Mouse (Mus musculus): ENCODE results near the gene Klhdc7a.
"Not testable (repeated sequence)": the region's sequence is repeated elsewhere in the genome, so short reads cannot be mapped to it uniquely, and the experiment has no call there.

The Klhdc7a gene

DNA sequence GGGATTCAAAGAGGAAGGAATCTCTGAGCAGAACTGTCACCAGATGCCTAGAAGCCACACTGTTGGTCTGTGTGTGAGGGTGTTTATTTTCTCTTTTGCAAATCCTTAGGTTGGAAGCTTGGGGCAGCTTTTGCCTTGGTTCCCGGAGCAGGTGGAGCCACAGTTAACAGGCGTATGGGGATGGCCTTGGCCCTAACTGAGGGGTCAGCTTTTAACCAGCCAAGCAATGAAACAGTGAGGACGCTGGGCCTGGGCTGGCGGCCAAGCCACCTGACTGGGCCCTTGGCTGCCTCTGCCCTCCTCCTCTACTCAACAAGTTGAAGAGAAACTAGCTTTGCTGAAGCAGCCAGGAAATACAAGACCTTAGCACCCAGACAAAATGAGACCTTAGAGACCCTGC is at the start of gene Klhdc7a:
Gene Klhdc7a, minus strand, starts transcription at position 105 of the 400 bp plus-strand sequence.
- DNase-seq (ENCODE audit: low spot score) = peak; percentile 53

DNA sequence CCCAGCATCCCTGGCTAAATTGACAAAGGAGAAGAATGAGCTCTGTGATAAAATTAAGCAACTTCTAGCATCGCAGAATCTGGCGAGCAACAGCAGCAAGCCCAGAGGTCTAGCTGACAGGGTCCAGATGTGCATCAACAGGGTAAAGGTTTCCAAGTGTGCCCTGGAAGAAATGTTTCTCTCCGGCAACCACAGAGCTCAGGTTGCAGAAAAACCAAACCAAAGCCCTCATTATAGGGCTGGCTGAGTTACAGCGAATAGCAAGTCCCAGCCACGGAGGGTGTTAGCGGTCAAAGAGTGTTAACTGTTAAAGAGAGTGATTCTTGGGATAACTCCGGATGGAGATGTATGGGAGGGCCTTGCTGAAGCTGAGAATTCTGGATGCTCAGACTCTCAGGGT is 48.1 kb upstream of the Klhdc7a start:
- DNase-seq (ENCODE audit: low spot score) = no peak

DNA sequence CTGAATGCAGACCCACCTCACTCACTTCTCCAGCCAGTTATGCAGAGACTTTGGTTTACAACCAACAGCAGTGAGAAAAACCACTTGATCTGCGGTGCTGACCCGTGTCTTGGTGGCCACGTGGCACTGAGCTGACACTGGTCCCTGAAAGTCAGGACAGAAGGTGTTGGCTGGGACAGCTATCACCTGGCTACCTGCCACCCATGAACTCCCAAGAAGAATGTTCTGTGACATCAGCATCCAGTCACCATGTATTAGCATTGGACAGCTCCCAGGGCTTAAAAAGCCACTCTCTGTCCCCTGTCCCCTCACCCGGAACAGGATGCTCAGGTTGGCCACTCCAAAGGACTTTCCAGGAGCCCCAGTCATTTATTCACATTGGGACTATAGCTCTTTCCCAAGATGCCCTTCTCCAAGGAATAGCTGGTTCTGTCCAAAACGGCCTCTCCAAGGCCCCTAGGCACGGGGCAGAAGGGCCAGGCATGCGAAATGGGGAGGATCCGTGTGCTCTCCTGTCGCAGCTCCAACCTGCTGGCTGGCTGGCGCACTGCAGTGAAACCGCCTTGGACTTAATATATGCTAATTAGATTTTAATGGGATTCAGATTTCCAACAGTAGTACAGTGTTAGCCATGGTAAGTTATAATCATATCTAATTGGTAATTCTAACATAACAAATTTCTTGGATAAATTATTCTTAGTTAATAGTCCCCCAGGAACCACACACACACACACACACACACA is 43.1 kb upstream of the Klhdc7a start:
- DNase-seq (ENCODE audit: low spot score) = no peak

DNA sequence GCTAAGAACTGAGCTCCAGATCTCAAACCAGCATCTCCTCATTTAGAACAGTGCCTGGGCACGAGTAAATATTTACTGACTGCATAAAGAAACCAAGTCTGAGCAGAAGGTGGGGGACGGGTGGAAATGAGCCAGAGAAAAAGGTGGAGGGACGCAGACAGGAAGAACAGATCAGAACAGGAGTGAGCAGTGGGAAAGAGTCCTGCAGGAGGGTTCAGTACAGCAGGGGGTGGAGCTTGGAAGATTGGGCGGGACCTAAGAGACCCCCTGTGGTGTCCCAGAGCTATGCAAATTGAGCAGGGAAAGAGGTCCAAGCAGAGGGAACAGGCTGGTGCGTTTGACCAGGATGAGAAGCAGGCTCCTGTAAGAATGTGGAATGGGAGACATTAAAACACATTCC is 37.1 kb upstream of the Klhdc7a start:
- no peak for DNase-seq (ENCODE audit: low spot score)

DNA sequence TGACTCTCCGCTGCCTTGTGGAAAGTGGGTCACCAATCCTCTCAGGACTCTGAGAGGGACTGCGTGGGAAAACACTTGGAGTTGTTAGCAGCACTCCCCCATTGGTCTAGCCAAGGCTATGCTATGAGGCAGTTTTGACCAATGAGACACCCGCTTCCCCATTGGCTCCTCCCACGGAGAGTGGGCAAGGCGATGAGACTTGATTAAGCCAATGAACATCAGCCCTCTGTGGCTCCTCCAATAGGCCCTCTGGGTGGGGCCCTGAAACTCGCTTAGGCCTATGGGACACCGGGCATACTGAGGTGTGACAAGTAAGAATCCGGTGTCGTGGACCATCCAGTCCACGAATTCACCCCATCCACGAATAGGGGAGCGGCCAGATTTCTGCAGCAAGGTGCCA is 36.3 kb upstream of the Klhdc7a start:
- DNase-seq (ENCODE audit: low spot score) = no peak

DNA sequence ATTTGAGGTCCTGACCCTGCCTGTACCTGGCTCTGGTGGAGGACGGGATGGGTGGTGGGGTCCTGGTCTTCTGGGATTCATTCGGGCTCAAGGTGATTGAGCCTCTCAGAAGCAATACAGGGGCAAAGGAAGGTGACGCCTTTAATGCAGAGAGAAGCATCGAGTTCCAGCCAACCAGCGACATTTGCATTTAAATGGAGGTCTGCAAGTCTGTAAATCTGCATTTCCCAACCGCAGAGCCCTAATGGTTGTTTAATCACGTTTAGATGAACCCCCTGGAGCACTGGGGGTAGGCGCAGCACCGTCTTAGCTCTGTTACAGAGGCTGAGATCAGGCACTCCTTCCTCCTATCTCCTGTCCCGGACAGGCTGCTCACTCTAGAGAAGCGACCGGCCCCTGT is 34.2 kb upstream of the Klhdc7a start:
- no peak for DNase-seq (ENCODE audit: low spot score)

DNA sequence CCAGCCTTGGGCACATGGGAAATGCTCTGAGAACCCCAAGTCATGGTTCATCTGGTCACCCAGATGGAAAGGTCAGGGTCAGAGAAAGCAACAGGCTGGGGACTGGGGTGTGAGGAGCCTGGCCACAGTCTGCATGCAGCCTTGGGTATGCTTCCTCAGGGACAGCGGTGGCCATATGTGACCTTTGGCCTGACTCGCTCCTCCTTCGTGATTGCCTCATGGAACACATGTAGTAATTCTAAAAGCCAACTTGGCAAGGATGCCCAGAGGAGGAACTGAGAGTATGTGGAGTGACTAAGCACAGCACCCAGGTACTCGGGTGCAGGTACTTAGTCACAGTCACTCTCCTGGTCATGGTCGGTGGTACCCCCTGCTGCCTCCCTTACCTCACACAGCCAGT is 33.1 kb upstream of the Klhdc7a start:
- no peak for DNase-seq (ENCODE audit: low spot score)

DNA sequence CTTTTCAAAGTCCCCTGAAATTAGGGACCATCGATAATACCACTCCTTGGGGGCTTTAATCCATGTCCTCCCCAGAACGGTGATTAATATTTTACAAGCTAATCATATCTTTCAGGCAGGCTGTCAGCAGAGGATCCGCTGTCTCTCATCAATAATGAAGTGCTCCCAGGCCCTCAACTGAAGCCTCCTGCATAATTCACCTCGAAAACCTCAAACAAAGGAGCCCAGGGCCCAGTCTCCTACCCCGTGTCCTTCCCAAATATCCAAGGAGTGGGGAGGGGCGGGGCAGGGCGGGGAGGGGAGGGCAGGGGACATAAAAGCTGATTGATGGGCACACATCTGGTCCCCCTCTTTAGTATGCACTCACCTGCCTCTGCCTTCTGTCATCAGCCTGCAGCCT is 31.2 kb upstream of the Klhdc7a start:
- DNase-seq (ENCODE audit: low spot score) = no peak

DNA sequence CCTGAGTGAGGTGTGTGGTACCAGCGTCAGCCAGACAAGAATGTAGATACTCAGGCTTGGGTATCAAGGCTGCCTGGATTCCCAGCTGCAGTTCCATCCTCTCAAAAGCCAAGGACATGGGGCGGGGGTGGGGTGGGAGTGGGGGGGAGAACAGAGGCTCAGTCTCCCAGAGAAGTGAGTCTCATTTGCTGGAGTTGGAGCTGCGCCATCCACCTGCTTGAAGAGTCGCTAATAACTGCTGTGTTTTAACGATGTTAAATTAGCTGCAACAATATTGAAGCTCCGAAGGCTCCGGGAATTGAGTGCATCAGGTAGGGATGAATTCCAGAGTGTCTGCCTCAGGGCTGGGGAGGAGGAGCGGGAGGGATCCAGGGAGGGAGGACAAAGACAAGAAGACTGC is 27.8 kb upstream of the Klhdc7a start:
- DNase-seq (ENCODE audit: low spot score) = no peak

DNA sequence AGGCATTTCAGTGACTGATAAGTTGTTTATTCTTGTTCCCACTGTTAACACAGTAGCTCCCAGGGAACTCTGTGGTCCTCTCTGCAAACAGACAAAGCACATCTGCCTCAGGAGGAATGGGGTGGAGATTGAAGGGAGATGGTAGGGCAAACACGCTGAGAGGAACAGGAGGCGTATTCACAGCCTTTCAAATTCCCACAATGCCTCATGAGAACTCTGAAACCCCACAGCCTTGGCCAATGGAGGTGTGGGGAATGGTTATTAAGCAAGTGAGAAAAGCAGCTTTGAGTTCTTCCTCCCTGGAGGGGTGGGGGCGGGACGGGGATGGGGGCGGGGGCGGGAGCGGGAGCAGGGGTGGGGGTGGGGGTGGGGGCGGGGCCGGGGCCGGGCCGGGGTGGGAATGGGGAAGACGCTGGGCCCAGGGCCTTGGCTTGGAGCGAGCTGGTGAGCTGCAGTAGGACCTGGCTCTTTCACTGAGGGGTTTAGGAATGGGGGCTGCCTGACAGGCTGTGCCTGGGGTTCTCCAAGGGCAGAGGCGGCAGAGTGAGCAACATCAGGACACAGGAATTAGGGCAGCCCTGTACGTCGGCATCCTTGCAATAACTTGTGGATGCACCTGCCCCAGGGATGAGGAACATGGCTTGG is 25.4 kb upstream of the Klhdc7a start:
- DNase-seq (ENCODE audit: low spot score) = no peak

DNA sequence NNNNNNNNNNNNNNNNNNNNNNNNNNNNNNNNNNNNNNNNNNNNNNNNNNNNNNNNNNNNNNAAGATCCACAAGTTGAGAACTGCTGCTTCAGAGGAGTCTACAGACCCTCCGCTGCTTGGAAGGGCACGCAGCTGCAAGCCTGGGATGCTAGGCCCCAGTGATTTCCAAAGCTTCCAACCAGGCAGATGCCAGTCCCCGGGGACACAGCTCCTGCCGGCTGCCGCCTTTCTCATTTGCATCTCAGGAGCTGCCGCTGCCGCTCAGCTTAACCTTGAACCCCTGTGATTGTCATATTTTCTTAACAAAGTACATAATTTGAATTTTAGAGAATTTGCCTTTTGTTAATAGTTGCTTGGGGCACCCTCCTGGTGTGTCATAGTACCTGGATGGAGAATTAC is 19.1 kb upstream of the Klhdc7a start:
- DNase-seq (ENCODE audit: low spot score) = no peak

DNA sequence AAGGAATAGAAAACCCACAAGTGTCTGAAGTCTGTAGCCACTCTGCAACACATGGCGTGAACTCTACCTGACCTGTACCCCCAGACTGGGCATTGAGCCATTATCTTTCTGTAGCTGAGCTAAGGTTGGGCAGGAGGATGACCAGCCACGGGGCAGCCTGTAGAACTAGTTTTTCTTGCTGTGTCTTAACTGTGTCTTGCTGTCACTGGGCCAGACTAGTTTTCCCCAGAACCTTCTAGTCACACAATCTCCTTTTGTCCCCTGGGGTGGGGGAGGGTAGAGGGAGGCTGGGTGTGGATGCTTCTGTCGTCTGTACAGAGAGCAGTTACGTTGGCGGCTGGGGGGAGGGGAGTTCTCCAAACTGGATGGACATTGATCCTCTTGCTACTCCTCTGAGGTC is 10.9 kb upstream of the Klhdc7a start:
- no peak for DNase-seq (ENCODE audit: low spot score)

DNA sequence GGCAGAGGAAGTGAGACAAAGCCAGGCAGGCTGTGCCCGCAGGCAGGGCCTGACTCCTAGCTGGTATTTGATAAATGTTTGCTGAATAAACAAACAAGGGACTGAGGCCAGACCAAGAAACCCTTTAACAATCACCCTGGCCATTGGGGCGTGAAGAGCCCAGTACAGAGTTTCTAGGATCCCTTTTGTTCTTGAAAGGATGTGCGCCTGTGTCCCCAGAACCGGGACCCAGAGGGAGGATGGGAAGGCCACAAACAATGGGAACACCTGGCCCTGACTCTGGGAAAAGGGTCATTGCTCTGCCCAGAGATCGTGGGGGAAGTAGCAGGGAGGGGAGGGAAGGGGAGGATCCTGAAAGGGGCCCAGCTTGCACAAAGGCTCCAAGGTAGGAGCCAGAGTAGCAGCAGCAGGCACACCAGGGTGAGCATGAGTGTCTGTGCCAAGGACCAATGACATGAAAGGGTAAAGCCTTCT is 9.5 kb upstream of the Klhdc7a start:
- DNase-seq (ENCODE audit: low spot score) = no peak

DNA sequence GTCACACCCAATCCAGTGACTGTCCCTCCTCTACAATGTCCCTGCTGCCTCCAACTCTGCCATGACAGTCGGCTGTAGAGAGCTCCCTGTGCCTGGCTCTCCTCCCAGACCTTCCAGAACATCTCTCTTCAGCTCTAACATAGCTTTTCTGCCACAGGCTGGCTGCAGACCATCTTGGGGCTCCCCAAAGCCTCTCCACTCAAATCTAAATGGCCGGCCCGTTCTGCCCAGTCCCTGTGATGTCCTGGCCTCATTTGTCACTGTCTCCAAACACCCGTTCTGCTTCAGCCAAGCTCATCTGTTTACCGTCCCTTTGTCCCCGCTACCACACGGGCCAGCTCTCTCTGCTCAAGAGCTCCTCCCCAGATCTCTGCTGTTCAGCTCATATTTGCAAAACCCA is 6.7 kb upstream of the Klhdc7a start:
- no peak for DNase-seq (ENCODE audit: low spot score)

DNA sequence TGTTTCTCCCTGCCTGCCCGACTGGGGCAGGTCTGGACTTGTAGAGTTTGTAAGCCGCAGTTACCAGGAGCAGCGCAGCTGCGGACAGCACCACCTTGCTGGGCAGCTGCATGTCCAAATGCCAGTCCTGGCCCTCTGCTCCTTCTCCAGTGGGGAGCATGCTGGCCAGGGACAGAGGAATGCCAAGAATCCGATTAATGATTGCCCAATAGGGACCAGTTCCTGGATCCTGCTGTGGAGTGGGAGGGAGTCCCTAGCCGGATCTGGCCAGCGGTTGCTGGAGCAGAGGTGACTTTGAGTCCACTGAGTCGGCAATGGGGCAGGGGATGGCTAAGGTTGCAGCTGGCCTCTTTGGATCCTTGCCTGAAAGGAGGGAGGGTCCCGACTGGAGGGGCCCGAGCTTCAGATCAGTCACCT is 343 bp downstream of the Klhdc7a start:
- no peak for DNase-seq (ENCODE audit: low spot score)

DNA sequence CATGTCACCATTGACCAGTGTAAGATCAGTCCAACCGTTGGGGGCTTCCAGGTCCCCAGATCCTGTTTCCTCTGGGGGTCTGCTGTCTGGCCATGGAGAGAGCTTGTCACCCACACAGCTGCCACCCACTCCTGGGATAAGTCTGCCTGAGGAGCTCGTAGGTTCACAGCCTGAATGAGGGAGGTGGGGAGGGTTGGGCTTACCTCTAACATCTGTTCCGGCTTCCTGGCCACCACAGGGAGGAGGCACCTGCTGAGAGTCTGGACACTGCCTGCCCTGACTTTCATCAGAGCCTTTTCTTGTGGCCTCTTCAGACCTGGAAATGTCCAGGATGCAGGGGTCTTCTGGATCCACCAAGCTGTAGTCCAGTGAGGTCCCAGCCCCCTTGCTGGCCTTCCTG is 845 bp downstream of the Klhdc7a start:
- no peak for DNase-seq (ENCODE audit: low spot score)

DNA sequence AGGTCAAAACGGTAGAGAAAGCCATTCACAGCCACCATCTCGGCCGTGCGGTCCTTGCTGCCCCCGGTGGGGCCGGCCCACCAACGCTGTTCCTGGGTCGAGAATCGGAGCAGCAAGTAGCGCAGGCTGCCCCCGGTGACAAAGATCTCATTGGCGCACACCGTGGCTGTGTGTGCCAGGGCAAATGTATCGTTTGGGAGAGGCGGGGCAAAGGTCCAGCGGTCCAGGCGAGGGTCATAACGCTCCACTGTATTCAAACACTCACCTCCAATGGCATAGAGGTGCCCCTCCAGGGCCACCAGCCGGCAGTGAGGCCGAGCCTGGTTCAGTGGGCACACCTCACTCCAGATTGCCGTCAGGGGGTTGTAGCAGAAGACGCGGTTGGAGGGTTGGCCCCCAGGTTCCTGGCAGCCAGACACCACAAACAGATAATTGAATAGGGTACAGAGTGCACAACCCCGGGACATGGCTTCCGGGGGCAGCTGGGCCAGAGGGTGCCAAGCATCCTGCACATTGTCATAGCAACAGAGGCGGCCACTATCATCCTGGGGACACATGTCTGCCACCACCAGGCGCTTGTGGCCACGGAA is 2.1 kb downstream of the Klhdc7a start:
- DNase-seq (ENCODE audit: low spot score) = no peak

DNA sequence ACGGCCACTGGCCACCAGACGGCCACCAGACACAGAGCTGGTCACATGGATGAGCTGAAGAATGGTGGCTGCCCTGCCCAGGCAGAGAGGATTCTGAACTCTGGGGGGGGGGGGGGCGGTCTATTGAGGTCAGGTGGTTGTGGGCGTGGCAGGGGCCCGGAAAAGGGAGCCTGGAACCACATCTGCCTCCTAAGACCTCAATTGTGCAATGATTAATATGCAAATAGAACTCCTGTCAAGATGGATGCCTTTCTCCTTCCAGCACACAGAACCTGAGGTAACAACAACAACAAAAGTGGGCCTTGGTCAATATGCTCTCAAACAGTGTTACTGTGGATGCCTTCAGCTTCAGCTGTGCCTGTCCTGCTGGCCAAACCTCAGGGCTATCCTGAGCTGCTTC is 3.4 kb downstream of the Klhdc7a start:
- no peak for DNase-seq (ENCODE audit: low spot score)

DNA sequence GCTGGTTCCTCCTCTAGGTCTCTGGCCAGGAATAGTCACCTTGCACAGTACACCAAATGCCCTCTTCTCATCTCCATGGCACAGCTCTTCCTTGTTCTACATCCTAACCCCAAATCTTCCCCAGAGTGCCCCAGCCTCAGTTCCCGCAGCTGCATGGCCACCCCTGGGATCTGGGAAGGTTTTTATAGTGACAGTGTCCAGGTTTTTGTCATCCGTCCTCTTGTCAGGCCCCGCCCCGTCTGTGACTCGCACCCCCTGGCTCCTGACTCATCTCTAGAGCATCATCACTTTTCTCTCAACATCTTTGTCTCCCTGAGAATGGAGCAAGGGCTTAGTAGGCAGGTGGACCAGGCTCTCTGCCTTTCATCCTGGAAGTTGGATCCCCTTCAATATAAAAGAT is 3.9 kb downstream of the Klhdc7a start:
- no peak for DNase-seq (ENCODE audit: low spot score)

DNA sequence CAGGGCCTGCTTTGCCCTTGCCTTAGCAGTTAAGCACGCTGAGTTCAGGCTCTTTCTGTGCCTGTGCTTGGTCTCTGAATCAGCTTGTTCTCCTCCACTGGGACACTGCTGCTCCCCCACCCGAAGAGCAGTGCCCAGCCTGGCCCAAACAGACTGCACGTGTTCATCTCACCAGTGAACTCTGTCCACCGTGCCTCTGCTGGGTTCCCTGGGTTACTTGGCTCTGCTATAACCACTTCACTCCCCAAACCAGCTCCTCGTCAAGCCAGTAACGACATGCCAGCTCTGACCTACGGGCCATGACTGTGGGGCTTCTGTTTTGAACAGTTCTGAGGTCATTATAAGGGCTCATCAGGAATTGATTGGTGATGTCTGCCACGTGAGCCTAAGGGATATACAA is 4.8 kb downstream of the Klhdc7a start:
- no peak for DNase-seq (ENCODE audit: low spot score)

DNA sequence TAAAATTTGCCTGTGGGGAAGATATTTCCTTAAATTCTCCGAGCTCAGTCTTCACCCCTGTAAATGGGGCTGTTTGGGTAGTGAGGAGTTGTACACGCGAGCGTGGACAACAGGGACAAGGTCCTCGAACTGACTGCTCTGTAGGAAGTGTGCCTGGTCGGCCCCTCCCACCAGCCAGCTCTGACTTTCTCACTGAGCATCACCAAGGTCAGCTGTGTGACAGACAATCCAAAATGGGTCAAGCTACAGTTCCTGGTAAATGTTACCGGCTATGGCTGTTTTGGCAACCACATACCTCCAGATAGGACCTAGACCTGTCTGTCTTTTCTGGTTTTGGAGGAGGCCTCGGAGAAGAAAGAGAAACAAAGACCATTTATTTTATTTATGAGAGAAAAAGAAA is 6.0 kb downstream of the Klhdc7a start:
- no peak for DNase-seq (ENCODE audit: low spot score)

DNA sequence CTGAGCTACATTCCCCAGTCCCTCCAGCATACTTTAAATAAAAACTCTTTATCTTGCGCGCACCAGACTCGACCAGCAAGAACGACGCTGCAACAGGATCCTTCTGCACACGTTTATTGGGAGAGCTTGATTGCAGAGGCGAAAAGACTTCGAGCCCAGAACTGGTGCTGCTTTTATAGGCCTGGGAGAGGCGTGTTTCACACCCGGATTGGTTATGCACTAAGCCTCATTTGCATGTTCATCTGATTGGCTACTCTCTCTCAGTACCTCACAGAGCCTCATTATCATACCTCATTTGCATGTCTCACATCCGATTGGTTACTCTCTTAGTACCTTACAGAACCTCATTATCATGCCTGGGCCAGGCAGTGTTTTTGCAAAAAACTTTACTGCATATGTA is 6.5 kb downstream of the Klhdc7a start:
- DNase-seq (ENCODE audit: low spot score) = not testable (repeated sequence)

DNA sequence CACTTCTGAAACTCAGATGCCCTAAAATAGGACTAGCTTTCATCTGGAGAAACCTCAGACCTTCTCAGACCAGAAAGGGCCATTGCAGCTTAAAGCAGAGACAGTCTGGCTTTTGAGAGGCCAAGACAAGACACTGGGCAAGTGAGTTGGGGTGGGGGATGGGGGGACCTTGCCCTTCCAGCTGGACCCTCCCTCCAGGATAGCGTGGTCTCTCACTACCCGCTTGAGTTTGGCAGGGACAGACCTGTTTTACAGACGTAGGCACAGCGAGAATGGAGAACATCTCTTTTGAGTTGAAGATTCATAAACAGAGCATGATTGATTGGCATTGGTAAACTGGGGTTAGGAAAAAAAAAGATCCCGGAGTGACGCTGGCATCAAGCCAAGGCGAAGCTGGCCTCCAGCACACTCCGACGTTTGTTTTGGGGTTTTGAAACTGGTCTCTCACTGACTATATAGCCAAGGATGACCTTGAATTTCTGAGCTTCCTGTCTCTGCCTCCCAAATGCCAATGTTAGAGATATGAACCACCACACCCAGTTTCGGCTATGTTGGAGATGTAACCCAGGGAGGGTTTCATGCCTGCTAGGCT is 7.0 kb downstream of the Klhdc7a start:
- no peak for DNase-seq (ENCODE audit: low spot score)
